Mouse (Mus musculus) midbrain, embryonic 12.5 days (tissue): Measurements from ENCODE around the gene Tmem260. TPM values are rescaled to one million over a fixed set of nuclear protein-coding genes. Genes with fewer than 3 reads are reported as not detected.

Experiments used
- ATAC-seq: fragments of 200-750 bp; cut with Nextera tagmentation; 2 replicates; pipeline ENCODE4 v1.8.0; 2017; ENCODE audit warnings: low read depth, moderate TSS enrichment, moderate library complexity; ENCODE audit not compliant: low FRiP score
- H3K27ac ChIP-seq: fragments of 300-500 bp; sonication (generic); replicated peaks from 2 replicates; pipeline ENCODE4 v1.5.1; 2016; ENCODE audit warnings: mild to moderate bottlenecking
- H3K27me3 ChIP-seq: fragments of 300-500 bp; sonication (generic); 2 replicates; pipeline ENCODE4 v1.6.1; 2016; ENCODE audit warnings: mild to moderate bottlenecking
- H3K36me3 ChIP-seq: fragments of 300-500 bp; sonication (generic); 2 replicates; pipeline ENCODE4 v1.6.1; 2016
- H3K4me1 ChIP-seq: fragments of 300-500 bp; sonication (generic); 2 replicates; pipeline ENCODE4 v1.6.1; 2016
- H3K4me2 ChIP-seq: fragments of 300-500 bp; sonication (generic); replicated peaks from 2 replicates; pipeline ENCODE4 v1.6.1; 2016; ENCODE audit warnings: mild to moderate bottlenecking, moderate library complexity
- H3K4me3 ChIP-seq: fragments of 300-500 bp; sonication (generic); 2 replicates; pipeline ENCODE4 v1.5.1; 2016; ENCODE audit warnings: mild to moderate bottlenecking
- H3K9ac ChIP-seq: fragments of 300-500 bp; sonication (generic); replicated peaks from 2 replicates; pipeline ENCODE4 v1.6.1; 2016; ENCODE audit warnings: mild to moderate bottlenecking, moderate library complexity
- H3K9me3 ChIP-seq: fragments of 300-500 bp; sonication (generic); 2 replicates; pipeline ENCODE4 v1.6.1; 2016; ENCODE audit warnings: mild to moderate bottlenecking
- WGBS: fragments of 180-500 bp; shearing (Covaris S2); methylation state at CpG from one replicate; pipeline ENCODE4 v1.1.7; 2016; 5-methylcytosine and 5-hydroxymethylcytosine counted together
- polyA plus RNA-seq: library from polyadenylated mRNA; unstranded; fragments of >200 nt; fragmentation: Nextera tagmentation; extraction: Ambion mirVana; gene quantifications from 2 replicates; pipeline ENCODE4 v1.2.1, GENCODE M21; 2016

The Tmem260 gene
- polyA plus RNA-seq, 1 experiment from 2014 or later = 30.4 TPM

- Histone ChIP-seq H3K4me2 (no peak overlapping the region), H3K9ac (no peak overlapping the region), H3K4me3 (no peak overlapping the region), H3K27ac (no peak overlapping the region), H3K4me1 (no peaks in the 10 kb centered on the region), H3K27me3 (no peaks in the 10 kb centered on the region), H3K9me3 (no peaks in the 10 kb centered on the region), H3K36me3 (no peaks in the 10 kb centered on the region)
- ATAC-seq = no peak
- 71% methylated on average over 7 of the region's 7 CpGs for WGBS
Observed at GRCm38 (mm10) chr14:48559736-48560135, 113.8 kb downstream of the Tmem260 start.

GRCm38 (mm10) chr14:48566596-48566995, 120.7 kb downstream of the Tmem260 start:
- Histone ChIP-seq H3K4me3 (no peak overlapping the region), H3K9ac (no peak overlapping the region), H3K9me3 (no peaks in the 10 kb centered on the region), H3K27me3 (no peaks in the 10 kb centered on the region), H3K36me3 (no peaks in the 10 kb centered on the region), H3K4me1 (no peaks in the 10 kb centered on the region), H3K4me2 (no peak overlapping the region), H3K27ac (no peak overlapping the region)
- 67% methylated on average over 7 of the region's 7 CpGs for WGBS
- no peak for ATAC-seq

Other genes with a start within 250 kb of the Tmem260 start
- gene Otx2, start 227.7 kb downstream of the Tmem260 start, polyA plus RNA-seq = 180 and 189 TPM in 2 replicates